Comparison of ENCODE assay signal across 23 mouse cellular contexts in genomic region chr12:3316937-3317336, GRCm38 (mm10). TPM values are rescaled to one million over a fixed set of nuclear protein-coding genes. Genes with fewer than 3 reads are reported as not detected.
DNase-seq lines count a peak whose midpoint lies in the region; ATAC-seq and TF ChIP-seq lines count a peak whose summit lies in the region.
"Had no signal": no experiment of that assay in that cellular context is flagged by ENCODE, and none has a peak within 500 bp of the region (broad histone marks: within the 10 kb centered on the region; RNA-seq: fewer than 3 reads in every experiment).

No protein-coding gene starts in this region.

- no peaks in the 10 kb centered on the region for H3K27me3 ChIP-seq in lung, postnatal 0 days (replicated peaks; ENCODE audit: insufficient read depth, low read length)
- H3K27me3 ChIP-seq in stomach, postnatal 0 days (ENCODE audit: control insufficient read depth, insufficient read depth, low read length) = no peaks in the 10 kb centered on the region
- H3K27me3 ChIP-seq: embryonic facial prominence, embryonic 12.5 days; embryonic facial prominence, embryonic 15.5 days; heart, embryonic 12.5 days; heart, embryonic 15.5 days; hindbrain, embryonic 13.5 days; intestine, embryonic 15.5 days had no signal

- TF ChIP-seq EP300 in lung, postnatal 0 days (IDR thresholded peaks at IDR 0.05) = no peak
- TF ChIP-seq EP300 in stomach, postnatal 0 days (optimal IDR thresholded peaks at IDR 0.05) = no peak

- intact Hi-C loops in gastrocnemius, adult 2 months (cut with DNase I) = no loop called here
- intact Hi-C loops in left cerebral cortex, postnatal 25 days (cut with DNase I) = no loop called here

- H3K36me3 ChIP-seq in lung, postnatal 0 days (ENCODE audit: insufficient read depth, low read length) = no peaks in the 10 kb centered on the region
- H3K36me3 ChIP-seq in stomach, postnatal 0 days (ENCODE audit: control insufficient read depth, insufficient read depth, low read length) = no peaks in the 10 kb centered on the region
- H3K36me3 ChIP-seq: embryonic facial prominence, embryonic 12.5 days; embryonic facial prominence, embryonic 15.5 days; G1E; heart, embryonic 12.5 days; heart, embryonic 15.5 days; hindbrain, embryonic 10.5 days; hindbrain, embryonic 13.5 days; intestine, embryonic 15.5 days had no signal

- ATAC-seq in lung, postnatal 0 days = no peak
- ATAC-seq in stomach, postnatal 0 days (ENCODE audit: low FRiP score, low TSS enrichment) = no peak
- ATAC-seq: activated CD4-positive, CD25-positive, alpha-beta regulatory T cell, adult 4 months; forebrain, embryonic 14.5 days; forebrain, postnatal 0 days; hindbrain, embryonic 16.5 days; intestine, embryonic 15.5 days; Patski had no signal

- H3K4me2 ChIP-seq in lung, postnatal 0 days (replicated peaks; ENCODE audit: low read depth, low read length) = no peak overlapping the region
- no peak overlapping the region for H3K4me2 ChIP-seq in stomach, postnatal 0 days (replicated peaks; ENCODE audit: low read depth)
- H3K4me2 ChIP-seq: embryonic facial prominence, embryonic 12.5 days; embryonic facial prominence, embryonic 15.5 days; heart, embryonic 12.5 days; heart, embryonic 15.5 days; hindbrain, embryonic 13.5 days; intestine, embryonic 15.5 days had no signal

- peak overlapping the region; percentile 92 for H3K27ac ChIP-seq in gastrocnemius, adult 2 months
- H3K27ac ChIP-seq in lung, postnatal 0 days (ENCODE audit: low read length) = no peak overlapping the region
- peak overlapping the region; percentile 30; the same call in 1 of the 2 replicates for H3K27ac ChIP-seq in stomach, postnatal 0 days (replicated peaks)
- H3K27ac ChIP-seq: embryonic facial prominence, embryonic 12.5 days; embryonic facial prominence, embryonic 15.5 days; heart, embryonic 15.5 days; hindbrain, embryonic 10.5 days; hindbrain, embryonic 13.5 days; intestine, embryonic 15.5 days had no signal

- peak overlapping the region; percentile 11 for H3K4me3 ChIP-seq in gastrocnemius, adult 2 months
- H3K4me3 ChIP-seq in lung, postnatal 0 days (ENCODE audit: low read depth, low read length) = no peak overlapping the region
- H3K4me3 ChIP-seq in stomach, postnatal 0 days (ENCODE audit: low read depth, low read length) = no peak overlapping the region
- H3K4me3 ChIP-seq: embryonic facial prominence, embryonic 12.5 days; embryonic facial prominence, embryonic 15.5 days; heart, embryonic 12.5 days; heart, embryonic 15.5 days; hindbrain, embryonic 10.5 days; hindbrain, embryonic 13.5 days; intestine, embryonic 15.5 days had no signal

- WGBS in lung, postnatal 0 days = 44% methylated on average over 3 of the region's 3 CpGs
- WGBS in stomach, postnatal 0 days = 27% methylated on average over 3 of the region's 3 CpGs

- no peak overlapping the region for H3K9ac ChIP-seq in lung, postnatal 0 days (replicated peaks; ENCODE audit: low read depth)
- no peak overlapping the region for H3K9ac ChIP-seq in stomach, postnatal 0 days (ENCODE audit: low read length)
- H3K9ac ChIP-seq: embryonic facial prominence, embryonic 12.5 days; embryonic facial prominence, embryonic 15.5 days; forebrain, postnatal 0 days; heart, embryonic 12.5 days; heart, embryonic 15.5 days; hindbrain, embryonic 13.5 days; intestine, embryonic 15.5 days had no signal

- no peak for TF ChIP-seq CTCF in gastrocnemius, adult 2 months (IDR thresholded peaks at IDR 0.05)
- TF ChIP-seq CTCF in lung, postnatal 0 days (IDR thresholded peaks at IDR 0.05) = no peak
- no peak for TF ChIP-seq CTCF in stomach, postnatal 0 days (IDR thresholded peaks at IDR 0.05; ENCODE audit: low read depth)

- DNase-seq in gastrocnemius, adult 2 months = no peak
- DNase-seq in gastrocnemius, adult 8-10 months (ENCODE audit: low spot score in 2 of 2) = no peak
- DNase-seq in lung, postnatal 36 days = peak; percentile 40
- no peak for DNase-seq in lung, postnatal 0 days (ENCODE audit: low spot score)
- no peak for DNase-seq in stomach, postnatal 0 days (ENCODE audit: low spot score)
- DNase-seq in left cerebral cortex, postnatal 25 days (ENCODE audit: low spot score in 2 of 2) = no peak
- DNase-seq: cerebellum, adult 18-20 months; cerebellum, adult 9-10 months; cerebellum, postnatal 14 days; forebrain, postnatal 0 days; heart, postnatal 36 days had no signal

- no peaks in the 10 kb centered on the region for H3K9me3 ChIP-seq in lung, postnatal 0 days (ENCODE audit: low read length)
- H3K9me3 ChIP-seq in stomach, postnatal 0 days (ENCODE audit: control insufficient read depth, low read length) = no peaks in the 10 kb centered on the region
- H3K9me3 ChIP-seq: embryonic facial prominence, embryonic 12.5 days; embryonic facial prominence, embryonic 15.5 days; G1E; heart, embryonic 12.5 days; heart, embryonic 15.5 days; hindbrain, embryonic 13.5 days; intestine, embryonic 15.5 days had no signal

- no peaks in the 10 kb centered on the region for H3K4me1 ChIP-seq in lung, postnatal 0 days (ENCODE audit: insufficient read depth, low read depth, low read length)
- 0 out of 2 replicates have a peak, but pooled peaks cover 2% of the 10 kb centered on the region for H3K4me1 ChIP-seq in stomach, postnatal 0 days (replicated peaks; ENCODE audit: control insufficient read depth, insufficient read depth)
- H3K4me1 ChIP-seq: embryonic facial prominence, embryonic 12.5 days; embryonic facial prominence, embryonic 15.5 days; heart, embryonic 12.5 days; heart, embryonic 15.5 days; hindbrain, embryonic 10.5 days; hindbrain, embryonic 13.5 days; intestine, embryonic 15.5 days had no signal

RNA-seq across cellular contexts. Expression of gene Rab10, which starts 7.2 kb away (rescaled TPM):
- total RNA-seq in gastrocnemius, adult 2 months (2021) = 100 to 1,000 TPM; 272 to 301 TPM
- total RNA-seq in gastrocnemius, adult 8-10 months (2022) = 100 to 1,000 TPM; 283 to 320 (median 303) TPM
- 58.4 and 65.4 TPM in 2 replicates for polyA plus RNA-seq in lung, postnatal 0 days (2015; fragmentation: Nextera tagmentation; extraction: Ambion mirVana)
- 83.9 and 91.2 TPM in 2 replicates for polyA plus RNA-seq in stomach, postnatal 0 days (2015; fragmentation: Nextera tagmentation; extraction: Ambion mirVana)
- total RNA-seq in left cerebral cortex, postnatal 25 days (2021) = 100 to 1,000 TPM; 146 to 147 TPM

RNA-seq across cellular contexts. Expression of gene Kif3c, which starts 48.0 kb away (rescaled TPM):
- 10 to 100 TPM; 20.7 to 24.1 TPM for total RNA-seq in gastrocnemius, adult 2 months (2021)
- 10 to 100 TPM; 27.2 to 48.0 (median 33.1) TPM for total RNA-seq in gastrocnemius, adult 8-10 months (2022)
- polyA plus RNA-seq in lung, postnatal 0 days (2015; fragmentation: Nextera tagmentation; extraction: Ambion mirVana) = 5.6 and 5.9 TPM in 2 replicates
- polyA plus RNA-seq in stomach, postnatal 0 days (2015; fragmentation: Nextera tagmentation; extraction: Ambion mirVana) = 2.5 TPM in 2 replicates
- total RNA-seq in left cerebral cortex, postnatal 25 days (2021) = 100 to 1,000 TPM; 191 to 192 TPM
